Mouse (Mus musculus): ENCODE results near the gene Mrpl35. TPM values are rescaled to one million over a fixed set of nuclear protein-coding genes. Genes with fewer than 3 reads are reported as not detected.

The Mrpl35 gene
- polyA plus RNA-seq, 1 experiment from 2014 or later = 63.0 TPM

Other genes starting within 250 kb of the Mrpl35 start
- 47.3 and 51.7 TPM in 2 replicates for gene Kdm3a, start 194.0 kb downstream of the Mrpl35 start, polyA plus RNA-seq (2015; fragmentation: Nextera tagmentation; extraction: Ambion mirVana)
- gene Reep1, start 119.4 kb downstream of the Mrpl35 start, polyA plus RNA-seq (2015; fragmentation: Nextera tagmentation; extraction: Ambion mirVana) = 13.2 and 15.0 TPM in 2 replicates
- 217 and 222 TPM in 2 replicates for gene Immt, start 4.4 kb upstream of the Mrpl35 start, polyA plus RNA-seq (2015; fragmentation: Nextera tagmentation; extraction: Ambion mirVana)
- gene Ptcd3, start 81.8 kb upstream of the Mrpl35 start, polyA plus RNA-seq (2015; fragmentation: Nextera tagmentation; extraction: Ambion mirVana) = 107 and 108 TPM in 2 replicates
- 38.2 and 38.5 TPM in 2 replicates for gene Polr1a, start 82.1 kb upstream of the Mrpl35 start, polyA plus RNA-seq (2015; fragmentation: Nextera tagmentation; extraction: Ambion mirVana)

All from kidney, embryonic 15.5 days (tissue).